Comparison of ENCODE assay signal across 28 mouse cellular contexts in genomic region chr2:145686017-145686416, GRCm38 (mm10). TPM values are rescaled to one million over a fixed set of nuclear protein-coding genes. Genes with fewer than 3 reads are reported as not detected.
DNase-seq lines count a peak whose midpoint lies in the region; ATAC-seq and TF ChIP-seq lines count a peak whose summit lies in the region.
"Had no signal": no experiment of that assay in that cellular context is flagged by ENCODE, and none has a peak within 500 bp of the region (broad histone marks: within the 10 kb centered on the region; RNA-seq: fewer than 3 reads in every experiment).

No protein-coding gene starts in this region.

- TF ChIP-seq POLR2A in kidney, adult 2 months (IDR thresholded peaks at IDR 0.05; ENCODE audit: low read depth, low read length) = no peak
- TF ChIP-seq POLR2A in liver, adult 2 months (IDR thresholded peaks at IDR 0.05; ENCODE audit: extremely low read depth, insufficient read depth, low read length) = no peak

- no peak overlapping the region for H3K4me3 ChIP-seq in kidney, adult 2 months (ENCODE audit: insufficient read depth, low read depth, low read length)
- no peak overlapping the region for H3K4me3 ChIP-seq in liver, adult 2 months (ENCODE audit: insufficient read depth, low read depth, low read length)
- no peak overlapping the region for H3K4me3 ChIP-seq in liver, embryonic 11.5 days (ENCODE audit: low read depth, low read length)
- H3K4me3 ChIP-seq: embryonic facial prominence, embryonic 10.5 days; embryonic facial prominence, embryonic 13.5 days; erythroblast, embryonic 14.5 days; forebrain, embryonic 12.5 days; forebrain, embryonic 15.5 days; heart, embryonic 13.5 days had no signal

- H3K4me2 ChIP-seq in liver, embryonic 11.5 days = no peak overlapping the region
- H3K4me2 ChIP-seq: embryonic facial prominence, embryonic 13.5 days; forebrain, embryonic 12.5 days; forebrain, embryonic 15.5 days; heart, embryonic 13.5 days; hindbrain, embryonic 14.5 days had no signal

- no peak for TF ChIP-seq CTCF in kidney, adult 2 months (conservative IDR thresholded peaks at IDR 0.05; ENCODE audit: insufficient read depth, insufficient read length, low read depth, low read length)
- TF ChIP-seq CTCF in liver, adult 2 months (IDR thresholded peaks at IDR 0.05; ENCODE audit: low read depth, low read length) = no peak
- TF ChIP-seq CTCF in Patski (IDR thresholded peaks at IDR 0.05) = no peak

- CTCF ChIA-PET in Patski (lab: Charles Lee) = interaction anchor here (1.2 to 1.3 kb wide), 2 partner anchors 8 to 11 kb away, joined by 3 to 5 read pairs; no protein-coding TSS in a partner anchor

- no peak overlapping the region for H3K9ac ChIP-seq in liver, adult 2 months (ENCODE audit: low read depth, low read length)
- no peak overlapping the region for H3K9ac ChIP-seq in liver, embryonic 11.5 days (ENCODE audit: low read depth, low read length)
- H3K9ac ChIP-seq: embryonic facial prominence, embryonic 13.5 days; forebrain, embryonic 12.5 days; forebrain, embryonic 15.5 days; heart, embryonic 13.5 days; hindbrain, embryonic 14.5 days had no signal

- no peak overlapping the region for H3K27ac ChIP-seq in kidney, adult 2 months (ENCODE audit: insufficient read depth, low read depth, low read length)
- no peak overlapping the region for H3K27ac ChIP-seq in liver, adult 2 months (replicated peaks; ENCODE audit: insufficient read depth, low read depth, low read length)
- H3K27ac ChIP-seq in liver, embryonic 11.5 days (ENCODE audit: low read depth, low read length) = no peak overlapping the region
- H3K27ac ChIP-seq: embryonic facial prominence, embryonic 10.5 days; embryonic facial prominence, embryonic 13.5 days; forebrain, embryonic 12.5 days; forebrain, embryonic 15.5 days; heart, embryonic 13.5 days; hindbrain, embryonic 14.5 days had no signal

- peak; percentile 45 for DNase-seq in kidney, adult 2 months
- DNase-seq in kidney, adult 11 months = no peak
- peak; percentile 90 for DNase-seq in liver, adult 2 months (ENCODE audit: extremely low read depth, low read depth, low spot score)
- DNase-seq in liver, embryonic 11.5 days (ENCODE audit: low spot score) = no peak
- DNase-seq in Patski (ENCODE audit: low read depth, low spot score) = no peak
- DNase-seq in spleen, postnatal 36 days (ENCODE audit: low spot score in 2 of 2) = no peak
- DNase-seq: adrenal gland, adult 8-10 months; adrenal gland, postnatal 25 days; B cell, adult 2 months; cerebellum, adult 11-12 months; cerebellum, adult 8-10 months; cerebellum, postnatal 10 days; cerebellum, postnatal 36 days; embryo, embryonic 11 days; gastrocnemius, postnatal 25 days; heart, adult 18-20 months; heart, postnatal 14 days; heart, postnatal 4 days had no signal

- H3K36me3 ChIP-seq in kidney, adult 2 months (ENCODE audit: control insufficient read depth, insufficient read depth, low read length) = no peaks in the 10 kb centered on the region
- H3K36me3 ChIP-seq in liver, adult 2 months (ENCODE audit: control insufficient read depth, insufficient read depth, low read length) = no peaks in the 10 kb centered on the region
- H3K36me3 ChIP-seq in liver, embryonic 11.5 days (ENCODE audit: control insufficient read depth, insufficient read depth, low read length) = no peaks in the 10 kb centered on the region
- H3K36me3 ChIP-seq: embryonic facial prominence, embryonic 10.5 days; embryonic facial prominence, embryonic 13.5 days; forebrain, embryonic 12.5 days; forebrain, embryonic 15.5 days; G1E; heart, embryonic 13.5 days had no signal

- H3K9me3 ChIP-seq in liver, embryonic 11.5 days (ENCODE audit: control insufficient read depth, low read length) = no peaks in the 10 kb centered on the region
- H3K9me3 ChIP-seq: embryonic facial prominence, embryonic 10.5 days; embryonic facial prominence, embryonic 13.5 days; forebrain, embryonic 12.5 days; forebrain, embryonic 15.5 days; heart, embryonic 13.5 days had no signal

- in situ Hi-C loops in Patski (cut with MboI; ENCODE audit: low pct_unique_long_range_greater_than_20kb) = no loop called here

- POLR2A ChIA-PET in Patski (lab: Charles Lee) = interaction anchor here (1.4 kb wide), 1 partner anchor 10 kb away, joined by 3 read pairs; no protein-coding TSS in a partner anchor

- ATAC-seq in liver, embryonic 11.5 days (replicated peaks; ENCODE audit: low FRiP score) = no peak
- peak; percentile 96 for ATAC-seq in Patski
- ATAC-seq: activated CD4-positive, CD25-positive, alpha-beta regulatory T cell, adult 4 months; forebrain, embryonic 15.5 days had no signal

- no peaks in the 10 kb centered on the region for H3K27me3 ChIP-seq in kidney, adult 2 months (replicated peaks; ENCODE audit: control insufficient read depth, insufficient read depth, low read length)
- H3K27me3 ChIP-seq in liver, adult 2 months (ENCODE audit: control insufficient read depth, insufficient read depth, low read length) = no peaks in the 10 kb centered on the region
- no peaks in the 10 kb centered on the region for H3K27me3 ChIP-seq in liver, embryonic 11.5 days (replicated peaks; ENCODE audit: control insufficient read depth, insufficient read depth, low read length)
- H3K27me3 ChIP-seq in Patski = no peaks in the 10 kb centered on the region
- H3K27me3 ChIP-seq: CH12.LX; embryonic facial prominence, embryonic 13.5 days; forebrain, embryonic 12.5 days; forebrain, embryonic 15.5 days; heart, embryonic 13.5 days had no signal

- peaks cover 5% of the 10 kb centered on the region for H3K4me1 ChIP-seq in kidney, adult 2 months (ENCODE audit: control insufficient read depth, insufficient read depth, low read length)
- peaks cover 10% of the 10 kb centered on the region for H3K4me1 ChIP-seq in liver, adult 2 months (ENCODE audit: control insufficient read depth, insufficient read depth, low read length)
- H3K4me1 ChIP-seq in liver, embryonic 11.5 days (replicated peaks; ENCODE audit: control insufficient read depth, insufficient read depth, low read length) = no peaks in the 10 kb centered on the region
- H3K4me1 ChIP-seq: forebrain, embryonic 12.5 days had no signal

- WGBS in kidney, adult 2 months = 63% methylated on average over 4 of the region's 4 CpGs
- WGBS in liver, adult 2 months = 45% methylated on average over 4 of the region's 4 CpGs
- WGBS in liver, embryonic 11.5 days = 80% methylated on average over 4 of the region's 4 CpGs

- peaks cover 22% of the 10 kb centered on the region; the same call in 1 of the 2 replicates for H3K79me2 ChIP-seq in liver, adult 2 months (ENCODE audit: control insufficient read depth, insufficient read depth, low read length)

RNA-seq across cellular contexts. Expression of gene Rin2, which starts 11.0 kb away (rescaled TPM):
- 17.0 and 18.8 TPM in 2 replicates for polyA plus RNA-seq in kidney, adult 2 months (2012; rRNA removed)
- 10.9 and 12.0 TPM in 2 replicates for total RNA-seq in liver, adult 2 months (2014; rRNA removed)
- polyA plus RNA-seq in liver, adult 2 months (2012; rRNA removed) = 3.3 and 3.4 TPM in 2 replicates
- polyA plus RNA-seq in liver, embryonic 11.5 days (2014; fragmentation: Nextera tagmentation; extraction: Ambion mirVana) = 7.6 and 7.7 TPM in 2 replicates
- 38.7 TPM for polyA plus RNA-seq in Patski (2021)
- polyA plus RNA-seq: G1E had no signal

Comparison
In these comparisons a context has a peak if more than half of its experiments do, and no peak if none do; other contexts are left out.
1. DNase-seq: peak in kidney, adult 2 months (single experiment) and liver, adult 2 months (single experiment); none in kidney, adult 11 months (single experiment), liver, embryonic 11.5 days (single experiment), Patski (single experiment) and spleen, postnatal 36 days (0 of 2).